Comparison of ENCODE assay signal across 27 mouse cellular contexts in the genomic region with DNA sequence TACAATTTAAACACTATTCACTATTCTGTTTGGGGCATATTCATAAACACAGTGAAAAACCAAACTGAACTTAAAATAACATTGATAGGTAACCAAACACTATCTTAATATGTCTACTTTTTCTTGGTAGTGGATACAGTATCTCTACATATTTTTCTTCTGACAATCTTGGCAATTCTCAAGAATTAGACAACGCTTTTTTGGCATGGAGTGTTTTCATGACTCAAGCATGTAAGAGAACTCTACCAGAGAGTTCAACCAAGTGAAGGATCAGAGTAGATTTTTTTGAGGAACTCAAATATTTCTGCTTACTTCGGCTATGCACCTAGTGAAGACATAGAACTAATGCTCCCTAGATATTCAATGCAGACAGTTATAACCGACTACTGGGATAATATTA.
"Had no signal": no experiment of that assay in that cellular context is flagged by ENCODE, and none has a peak within 500 bp of the region (broad histone marks: within the 10 kb centered on the region; RNA-seq: fewer than 3 reads in every experiment).

No protein-coding gene starts in this region.

- H3K9me3 ChIP-seq: embryonic facial prominence, embryonic 12.5 days; embryonic facial prominence, embryonic 13.5 days; embryonic facial prominence, embryonic 15.5 days; forebrain, embryonic 12.5 days; forebrain, embryonic 13.5 days; forebrain, embryonic 15.5 days had no signal

- ATAC-seq: forebrain, embryonic 13.5 days; forebrain, embryonic 14.5 days; forebrain, embryonic 15.5 days; forebrain, embryonic 16.5 days; forebrain, postnatal 0 days had no signal

- H3K4me2 ChIP-seq: embryonic facial prominence, embryonic 12.5 days; embryonic facial prominence, embryonic 13.5 days; embryonic facial prominence, embryonic 15.5 days; forebrain, embryonic 12.5 days; forebrain, embryonic 13.5 days; forebrain, embryonic 15.5 days had no signal

- H3K27me3 ChIP-seq: embryonic facial prominence, embryonic 12.5 days; embryonic facial prominence, embryonic 13.5 days; embryonic facial prominence, embryonic 15.5 days; forebrain, embryonic 12.5 days; forebrain, embryonic 13.5 days; forebrain, embryonic 15.5 days had no signal

- H3K4me1 ChIP-seq: embryonic facial prominence, embryonic 10.5 days; embryonic facial prominence, embryonic 12.5 days; embryonic facial prominence, embryonic 13.5 days; embryonic facial prominence, embryonic 15.5 days; forebrain, embryonic 10.5 days; forebrain, embryonic 12.5 days; forebrain, embryonic 13.5 days; forebrain, embryonic 15.5 days had no signal

- H3K4me3 ChIP-seq: embryonic facial prominence, embryonic 10.5 days; embryonic facial prominence, embryonic 12.5 days; embryonic facial prominence, embryonic 13.5 days; embryonic facial prominence, embryonic 15.5 days; erythroblast, embryonic 14.5 days; forebrain, embryonic 10.5 days; forebrain, embryonic 12.5 days; forebrain, embryonic 13.5 days; forebrain, embryonic 15.5 days; gastrocnemius, adult 2 months; heart, adult 2 months had no signal

- H3K9ac ChIP-seq: embryonic facial prominence, embryonic 12.5 days; embryonic facial prominence, embryonic 13.5 days; embryonic facial prominence, embryonic 15.5 days; forebrain, embryonic 12.5 days; forebrain, embryonic 13.5 days; forebrain, embryonic 15.5 days; forebrain, postnatal 0 days had no signal

- DNase-seq: cerebellum, adult 9-10 months; cerebellum, adult 9-11 months; cerebellum, postnatal 10 days; cerebellum, postnatal 14 days; cerebellum, postnatal 25 days; cerebellum, postnatal 36 days; embryo, embryonic 11 days; forebrain, postnatal 0 days; gastrocnemius, adult 2 months; gastrocnemius, postnatal 10 days; gastrocnemius, postnatal 14 days; gastrocnemius, postnatal 25 days; gastrocnemius, postnatal 36 days; heart, adult 11 months; heart, adult 18-20 months; heart, adult 2 months had no signal

- H3K27ac ChIP-seq: embryonic facial prominence, embryonic 10.5 days; embryonic facial prominence, embryonic 12.5 days; embryonic facial prominence, embryonic 13.5 days; embryonic facial prominence, embryonic 15.5 days; forebrain, embryonic 10.5 days; forebrain, embryonic 12.5 days; forebrain, embryonic 13.5 days; forebrain, embryonic 15.5 days; gastrocnemius, adult 2 months; heart, adult 2 months had no signal
